8 mouse cellular contexts compared by ENCODE assay signal in the genomic region with DNA sequence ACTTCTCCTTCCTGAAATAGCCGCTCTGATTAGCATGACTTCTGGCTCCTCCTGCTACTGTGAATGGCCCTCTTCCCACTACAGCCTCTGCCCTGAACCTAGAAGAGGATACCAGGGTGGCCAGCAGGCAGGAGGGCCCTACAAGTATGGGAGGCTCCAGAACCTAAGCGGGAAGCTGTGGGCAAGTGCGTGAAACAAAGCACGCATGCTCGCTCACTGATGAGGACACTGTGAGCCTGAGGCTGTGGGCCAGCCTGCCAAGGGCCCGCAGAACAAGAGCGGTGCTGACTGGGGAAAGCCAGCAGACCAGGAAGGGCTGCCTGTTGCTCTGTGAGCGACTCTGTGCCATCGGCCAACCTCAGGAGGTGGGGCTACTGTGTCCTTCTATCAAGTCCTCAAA.
DNase-seq lines count a peak whose midpoint lies in the region; ATAC-seq and TF ChIP-seq lines count a peak whose summit lies in the region.

No protein-coding gene starts in this region.

- H3K27ac ChIP-seq in kidney, embryonic 15.5 days, result peak overlapping the region; percentile 84
- H3K27ac ChIP-seq in midbrain, postnatal 0 days (ENCODE audit: low read depth, low read length), result no peak overlapping the region
- no peak overlapping the region for H3K27ac ChIP-seq in midbrain, embryonic 11.5 days (ENCODE audit: low read depth, low read length)

- no peak overlapping the region for H3K9ac ChIP-seq in kidney, embryonic 15.5 days
- no peak overlapping the region for H3K9ac ChIP-seq in midbrain, postnatal 0 days (replicated peaks; ENCODE audit: low read length, poor library complexity, severe bottlenecking)
- no peak overlapping the region for H3K9ac ChIP-seq in midbrain, embryonic 11.5 days (ENCODE audit: low read length)

- H3K9me3 ChIP-seq in kidney, embryonic 15.5 days (replicated peaks), result no peaks in the 10 kb centered on the region
- H3K9me3 ChIP-seq in midbrain, postnatal 0 days (ENCODE audit: low read length), result no peaks in the 10 kb centered on the region
- H3K9me3 ChIP-seq in midbrain, embryonic 11.5 days (ENCODE audit: control insufficient read depth, low read length), result no peaks in the 10 kb centered on the region

- 65% methylated on average over 9 of the region's 9 CpGs for WGBS in kidney, embryonic 15.5 days
- WGBS in midbrain, postnatal 0 days, result 81% methylated on average over 9 of the region's 9 CpGs
- 84% methylated on average over 9 of the region's 9 CpGs for WGBS in midbrain, embryonic 11.5 days

- peaks cover 29% of the 10 kb centered on the region for H3K4me1 ChIP-seq in kidney, embryonic 15.5 days
- no peaks in the 10 kb centered on the region for H3K4me1 ChIP-seq in midbrain, postnatal 0 days (ENCODE audit: insufficient read depth, low read length)
- peaks cover 3% of the 10 kb centered on the region; the same call in 1 of the 2 replicates for H3K4me1 ChIP-seq in midbrain, embryonic 11.5 days (ENCODE audit: control insufficient read depth, insufficient read depth, low read length)

- no peak for TF ChIP-seq CTCF in midbrain, postnatal 0 days (IDR thresholded peaks at IDR 0.05)

- H3K36me3 ChIP-seq in kidney, embryonic 15.5 days, result no peaks in the 10 kb centered on the region
- H3K36me3 ChIP-seq in midbrain, postnatal 0 days (ENCODE audit: insufficient read depth, low read length), result no peaks in the 10 kb centered on the region
- H3K36me3 ChIP-seq in midbrain, embryonic 11.5 days (ENCODE audit: control insufficient read depth, insufficient read depth, low read length), result no peaks in the 10 kb centered on the region

- H3K4me2 ChIP-seq in kidney, embryonic 15.5 days, result no peak overlapping the region
- H3K4me2 ChIP-seq in midbrain, postnatal 0 days (ENCODE audit: low read depth, low read length, poor library complexity, severe bottlenecking), result no peak overlapping the region
- no peak overlapping the region for H3K4me2 ChIP-seq in midbrain, embryonic 11.5 days

- H3K27me3 ChIP-seq in kidney, embryonic 15.5 days, result no peaks in the 10 kb centered on the region
- no peaks in the 10 kb centered on the region for H3K27me3 ChIP-seq in midbrain, postnatal 0 days (ENCODE audit: insufficient read depth, low read length)
- no peaks in the 10 kb centered on the region for H3K27me3 ChIP-seq in midbrain, embryonic 11.5 days (ENCODE audit: control insufficient read depth, insufficient read depth, low read length)

- H3K4me3 ChIP-seq in kidney, embryonic 15.5 days (replicated peaks), result no peak overlapping the region
- H3K4me3 ChIP-seq in midbrain, postnatal 0 days (ENCODE audit: low read depth, low read length), result no peak overlapping the region
- no peak overlapping the region for H3K4me3 ChIP-seq in midbrain, embryonic 11.5 days (ENCODE audit: low read depth, low read length)

- 0 out of 2 replicates have a peak, but pooled peaks have one; percentile 31 for ATAC-seq in frontal cortex, adult (ENCODE audit: low TSS enrichment)
- ATAC-seq in kidney, embryonic 15.5 days (replicated peaks; ENCODE audit: low FRiP score), result peak; percentile 68
- ATAC-seq in midbrain, postnatal 0 days (ENCODE audit: low FRiP score), result no peak
- ATAC-seq in midbrain, embryonic 11.5 days (ENCODE audit: low FRiP score), result no peak

- DNase-seq in frontal cortex, postnatal 10 days (ENCODE audit: low spot score in 2 of 2), result no peak
- DNase-seq in thymus, postnatal 4 days, result peak; percentile 30
- no peak for DNase-seq in thymus, postnatal 0 days (ENCODE audit: low spot score)
- no peak for DNase-seq in midbrain, postnatal 0 days (ENCODE audit: low spot score)
- no peak for DNase-seq in embryo, embryonic 9.5 days (ENCODE audit: extremely low spot score)
- no peak for DNase-seq in midbrain, embryonic 11.5 days (ENCODE audit: low spot score, missing footprints)

Comparison
In these comparisons a context has a peak if more than half of its experiments do, and no peak if none do; other contexts are left out.
1. ATAC-seq: peak in frontal cortex, adult (single experiment) and kidney, embryonic 15.5 days (single experiment); none in midbrain, postnatal 0 days (single experiment) and midbrain, embryonic 11.5 days (single experiment).